Mouse (Mus musculus) G1E-ER4 (cell line): ENCODE data around the gene Relch. TPM values are rescaled to one million over a fixed set of nuclear protein-coding genes. Genes with fewer than 3 reads are reported as not detected.

Experiments
- GATA1 ChIP-seq: IDR thresholded peaks from one replicate; pipeline ENCODE4 v1.8.0; 2012; ENCODE audit warnings: low read length, inconsistent platforms
- polyA plus RNA-seq: library from polyadenylated mRNA; stranded (reverse); fragments of >175 nt; gene quantifications from 2 replicates; pipeline ENCODE4 v1.2.3, GENCODE M21; 2012

Relch gene
- 38.0 and 46.4 TPM in 2 replicates for polyA plus RNA-seq

GRCm38 (mm10) chr1:105663171-105663961 lies at the start of gene Relch, which contains the start of gene Pign:
Relch (plus strand) TSS chr1:105663861.
Pign (minus strand) TSS chr1:105663677.
- TF ChIP-seq GATA1, result no peak

GRCm38 (mm10) chr1:105630481-105630880 lies 33.2 kb upstream of the Relch start:
- no peak for TF ChIP-seq GATA1

- no peak for TF ChIP-seq GATA1
Observed at GRCm38 (mm10) chr1:105644093-105644492, 19.6 kb upstream of the Relch start.

DNA sequence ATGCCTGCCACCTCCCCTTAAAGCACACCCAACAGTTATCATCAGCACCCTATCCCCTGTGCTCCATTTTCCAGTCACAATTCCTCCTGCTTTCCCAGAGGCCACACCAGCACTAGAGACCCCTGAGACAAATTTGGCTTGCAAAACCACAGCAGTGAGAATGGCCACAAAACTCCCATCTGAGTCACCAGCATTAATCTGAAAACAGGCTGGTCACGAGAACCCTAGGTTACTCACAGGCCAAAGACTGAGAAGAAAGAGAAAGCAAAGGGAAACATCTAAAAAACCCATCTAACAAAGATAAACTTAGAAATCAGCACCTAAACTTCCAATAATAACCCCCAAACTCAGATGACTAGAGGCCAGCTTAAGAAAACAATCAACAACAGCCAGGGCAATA lies 13.0 kb upstream of the Relch start:
- TF ChIP-seq GATA1, result no peak

DNA sequence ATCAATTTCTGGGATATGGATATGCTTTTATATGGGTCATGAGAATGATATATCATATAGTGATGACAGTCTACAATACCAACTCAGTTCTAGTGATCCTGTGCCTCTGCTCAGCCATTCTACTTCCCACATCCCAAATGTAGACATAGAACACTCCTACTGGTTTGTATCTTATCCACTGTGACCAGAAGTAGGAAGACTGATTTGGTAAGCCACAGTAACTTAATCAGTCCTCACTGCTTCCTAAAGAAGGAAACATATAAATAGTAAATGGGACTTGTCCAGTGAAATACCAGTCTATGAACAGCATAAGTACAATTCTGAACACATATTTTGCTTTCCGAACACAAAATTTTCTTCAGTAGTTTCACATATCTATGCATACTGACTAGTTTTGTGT lies 9.7 kb upstream of the Relch start:
- TF ChIP-seq GATA1, result no peak

DNA sequence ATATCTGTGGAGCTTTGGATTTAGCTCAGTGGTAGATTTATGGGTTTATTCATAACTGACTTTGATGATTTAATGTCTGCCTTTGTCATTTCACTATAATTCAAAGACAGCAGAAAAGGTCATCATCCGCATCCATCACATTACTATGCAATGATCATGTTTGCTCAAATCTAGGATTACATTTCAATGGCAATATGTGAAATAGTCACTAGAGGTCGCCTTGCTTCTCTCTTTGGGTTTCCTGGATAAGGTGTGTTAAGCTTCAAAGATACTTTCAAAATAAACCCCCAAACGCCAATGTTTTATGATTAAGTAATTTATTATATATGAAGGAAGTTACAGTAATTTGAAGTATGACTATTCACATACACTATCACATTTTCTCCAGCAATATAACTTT lies 3.6 kb upstream of the Relch start:
- no peak for TF ChIP-seq GATA1

- no peak for TF ChIP-seq GATA1
Observed at GRCm38 (mm10) chr1:105662820-105663170, 866 bp upstream of the Relch start.

GRCm38 (mm10) chr1:105663962-105664812 lies 526 bp downstream of the Relch start:
- TF ChIP-seq GATA1, result no peak

- TF ChIP-seq GATA1, result no peak
Observed at GRCm38 (mm10) chr1:105669700-105670099, 6.0 kb downstream of the Relch start.

DNA sequence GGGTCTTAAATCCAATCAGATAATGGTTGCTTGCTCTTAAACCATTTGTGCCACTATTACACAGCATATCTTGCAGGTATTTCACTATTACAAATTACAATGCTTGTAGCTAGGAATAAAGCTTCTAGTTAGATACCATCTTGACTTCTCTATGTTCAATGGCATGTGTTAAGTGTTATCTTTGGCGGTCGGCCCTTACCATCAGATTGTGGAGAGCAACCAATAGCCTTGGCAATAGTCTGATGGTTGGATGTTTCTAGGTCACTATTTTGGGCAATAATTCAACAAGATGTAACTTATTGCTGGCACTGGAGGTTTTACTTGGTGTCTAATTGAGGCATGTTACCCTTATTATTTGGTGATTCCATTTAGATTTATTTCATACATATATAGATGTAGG lies 11.1 kb downstream of the Relch start:
- TF ChIP-seq GATA1, result no peak

DNA sequence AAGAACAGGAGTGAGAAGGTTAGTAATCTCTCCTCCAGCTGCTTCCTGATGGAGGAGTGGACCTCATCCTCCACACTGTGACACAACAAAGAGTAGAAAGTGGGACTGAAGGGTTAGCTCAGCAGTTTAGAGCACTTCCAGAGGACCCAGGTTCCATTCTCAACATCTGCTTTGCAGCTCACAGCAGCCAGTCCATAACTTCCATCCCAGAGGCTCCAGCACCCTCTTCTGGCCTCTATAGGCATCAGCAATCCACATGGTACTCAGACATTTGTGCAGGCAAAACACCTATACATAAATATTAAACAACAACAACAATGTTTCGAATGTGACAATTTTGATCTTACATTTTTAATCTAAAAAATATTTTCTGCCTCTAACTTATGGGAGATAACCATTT lies 16.9 kb downstream of the Relch start:
- TF ChIP-seq GATA1, result no peak

DNA sequence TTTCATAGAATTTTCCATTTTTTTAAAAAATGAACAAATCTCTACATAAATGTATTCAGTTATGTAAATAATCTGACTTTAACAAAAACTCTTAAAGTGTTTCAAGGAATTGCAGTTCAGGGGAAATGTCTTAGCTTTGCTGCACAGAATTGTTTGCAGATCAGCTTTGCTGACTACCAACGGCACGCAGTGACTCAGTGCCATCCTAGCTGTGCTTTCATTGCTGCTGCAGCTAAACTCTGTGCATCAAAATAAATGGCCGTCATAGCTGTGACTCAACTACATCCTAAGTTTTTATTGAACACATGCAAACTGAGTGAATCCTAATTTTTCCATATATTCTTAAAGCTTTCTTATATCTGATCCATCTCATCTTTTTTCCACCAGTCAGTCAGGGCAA lies 21.8 kb downstream of the Relch start:
- no peak for TF ChIP-seq GATA1

DNA sequence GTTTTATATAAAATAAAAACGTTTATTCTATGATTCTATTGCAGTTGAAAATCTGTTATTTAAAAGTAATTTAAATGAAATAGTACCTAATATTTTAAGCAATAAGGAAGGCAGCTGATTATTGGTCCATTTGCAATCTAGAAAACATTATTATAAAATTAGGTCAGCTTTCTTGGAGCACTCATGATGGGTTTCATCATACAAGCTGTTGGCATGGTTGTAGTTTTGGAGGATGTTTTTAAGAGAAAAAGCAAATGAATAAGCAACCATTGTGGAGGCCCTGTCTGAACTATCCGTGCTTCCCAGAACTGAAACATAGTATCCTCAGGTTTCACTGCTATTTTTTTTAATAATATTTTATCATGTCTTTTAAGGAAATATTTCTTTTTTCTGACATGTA lies 31.9 kb downstream of the Relch start:
- TF ChIP-seq GATA1, result no peak

DNA sequence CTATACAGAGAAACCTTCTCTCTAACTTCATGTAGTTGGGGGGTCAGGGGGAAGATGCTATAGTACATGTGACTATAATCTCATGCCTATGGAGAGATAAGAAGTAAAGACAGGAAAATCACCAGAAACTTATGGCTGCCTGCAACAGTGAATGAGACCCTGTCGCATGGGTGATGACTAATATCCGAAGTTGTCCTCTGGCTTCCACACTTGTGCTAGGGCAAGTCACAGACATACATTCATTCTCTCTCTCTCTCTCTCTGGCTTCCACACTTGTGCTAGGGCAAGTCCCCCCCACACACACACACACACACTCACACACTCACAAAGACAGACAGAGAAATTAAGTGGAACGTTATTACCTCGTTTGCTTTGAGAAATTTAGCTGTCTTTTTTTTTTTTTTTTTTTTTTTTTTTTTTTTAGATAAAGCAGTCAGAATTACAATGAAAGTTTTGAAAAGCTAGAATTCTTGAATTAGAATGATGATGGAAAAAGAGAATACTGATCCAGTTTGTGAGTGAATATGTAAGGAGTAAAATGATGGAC lies 37.4 kb downstream of the Relch start:
- TF ChIP-seq GATA1, result no peak

- TF ChIP-seq GATA1, result no peak
Observed at GRCm38 (mm10) chr1:105709415-105709814, 45.8 kb downstream of the Relch start.

DNA sequence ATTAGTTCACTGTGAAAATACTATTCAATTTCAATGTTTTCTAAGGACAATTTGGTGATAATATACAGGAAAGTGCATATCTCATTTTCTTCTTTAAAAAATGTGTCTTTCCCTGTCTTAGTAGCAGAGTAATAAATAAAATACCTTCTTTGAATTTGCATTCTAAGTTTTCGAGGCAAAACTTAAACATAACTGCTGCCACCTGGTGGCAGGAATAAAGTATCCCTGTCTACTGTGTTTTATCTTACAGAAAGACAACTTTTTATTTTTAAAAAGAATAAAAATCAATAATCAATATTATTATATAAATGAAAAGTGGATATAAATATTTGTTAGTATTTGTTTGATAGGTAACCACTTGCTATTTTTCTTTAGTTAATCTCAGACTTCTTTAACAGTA lies 47.6 kb downstream of the Relch start:
- TF ChIP-seq GATA1, result no peak
